ENCODE assay signal across 21 mouse cellular contexts in the genomic region with DNA sequence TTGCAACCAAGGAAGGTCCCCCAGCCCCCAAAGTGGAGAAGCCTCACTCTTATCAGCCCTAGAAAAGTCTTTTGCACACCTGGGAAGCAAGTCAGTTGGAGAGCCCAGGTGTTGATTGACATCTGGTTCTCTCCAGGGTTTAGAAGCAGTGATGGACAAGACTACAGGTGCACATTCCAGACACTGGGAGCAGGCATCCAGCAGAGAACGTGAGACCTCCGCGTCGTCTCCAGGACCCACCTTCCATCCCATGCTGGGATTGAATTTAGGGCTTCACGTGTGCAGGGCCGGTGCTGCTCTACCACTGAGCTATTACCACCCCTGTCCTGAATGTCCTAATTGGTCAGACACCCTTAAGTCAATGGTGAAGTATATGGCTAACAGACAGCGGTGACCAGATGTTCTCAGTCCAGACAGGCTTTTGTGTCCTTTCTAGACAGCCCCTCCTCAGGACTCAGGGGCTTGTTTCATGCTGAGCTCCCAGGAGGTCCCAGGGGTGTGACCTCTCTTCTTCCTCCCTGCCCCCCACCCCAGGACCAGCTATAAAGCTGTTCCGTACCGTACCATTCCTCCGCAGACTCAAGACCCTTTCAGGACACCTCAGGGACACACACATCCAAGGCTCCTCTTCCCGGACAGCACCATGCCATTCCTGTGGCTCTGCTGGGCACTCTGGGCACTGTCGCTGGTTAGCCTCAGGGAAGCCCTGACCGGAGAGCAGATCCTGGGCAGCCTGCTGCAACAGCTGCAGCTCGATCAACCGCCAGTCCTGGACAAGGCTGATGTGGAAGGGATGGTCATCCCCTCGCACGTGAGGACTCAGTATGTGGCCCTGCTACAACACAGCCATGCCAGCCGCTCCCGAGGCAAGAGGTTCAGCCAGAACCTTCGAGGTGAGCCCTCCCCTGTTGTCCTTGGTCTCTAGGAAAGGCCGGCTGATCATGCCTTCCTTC. TPM values are rescaled to one million over a fixed set of nuclear protein-coding genes. Genes with fewer than 3 reads are reported as not detected.
DNase-seq lines count a peak whose midpoint lies in the region; ATAC-seq and TF ChIP-seq lines count a peak whose summit lies in the region.
"Had no signal": no experiment of that assay in that cellular context is flagged by ENCODE, and none has a peak within 500 bp of the region (broad histone marks: within the 10 kb centered on the region; RNA-seq: fewer than 3 reads in every experiment).

A gene (plus strand): TSS at position 556 of the 953 bp plus-strand sequence.

- ATAC-seq in heart, embryonic 13.5 days (ENCODE audit: extremely low read depth, insufficient number of reproducible peaks, low FRiP score, low TSS enrichment): no peak
- no peak for ATAC-seq in liver, embryonic 15.5 days (ENCODE audit: insufficient read depth)
- ATAC-seq: hindbrain, embryonic 16.5 days had no signal

- TF ChIP-seq CTCF in lung, adult 2 months (IDR thresholded peaks at IDR 0.05; ENCODE audit: insufficient read depth, low read length): no peak

- peaks cover 57% of the 10 kb centered on the region for H3K27me3 ChIP-seq in heart, embryonic 13.5 days (replicated peaks)
- peaks cover 37% of the 10 kb centered on the region for H3K27me3 ChIP-seq in liver, embryonic 15.5 days
- H3K27me3 ChIP-seq in limb, embryonic 10.5 days (ENCODE audit: low read depth, poor library complexity, severe bottlenecking): peaks cover 72% of the 10 kb centered on the region

- H3K27ac ChIP-seq in heart, embryonic 13.5 days (replicated peaks): no peak within 1 kb of the TSS
- H3K27ac ChIP-seq in liver, embryonic 15.5 days (replicated peaks): no peak within 1 kb of the TSS
- no peak within 1 kb of the TSS for H3K27ac ChIP-seq in limb, embryonic 10.5 days
- H3K27ac ChIP-seq: midbrain, embryonic 10.5 days had no signal

- peak within 1 kb of the TSS; percentile 52; the same call in 1 of the 2 replicates for H3K9ac ChIP-seq in heart, embryonic 13.5 days
- 0 out of 2 replicates have a peak within 1 kb of the TSS, but pooled peaks have one; percentile 48 for H3K9ac ChIP-seq in liver, embryonic 15.5 days

- H3K9me3 ChIP-seq in heart, embryonic 13.5 days: no peaks in the 10 kb centered on the region
- no peaks in the 10 kb centered on the region for H3K9me3 ChIP-seq in liver, embryonic 15.5 days (replicated peaks)
- no peaks in the 10 kb centered on the region for H3K9me3 ChIP-seq in limb, embryonic 10.5 days (replicated peaks)
- H3K9me3 ChIP-seq: forebrain, embryonic 10.5 days; midbrain, embryonic 10.5 days had no signal

- H3K4me1 ChIP-seq in heart, embryonic 13.5 days: peaks cover 12% of the 10 kb centered on the region
- no peaks in the 10 kb centered on the region for H3K4me1 ChIP-seq in lung, adult 2 months (ENCODE audit: control insufficient read depth, insufficient read depth, low read length)
- H3K4me1 ChIP-seq in liver, embryonic 15.5 days (replicated peaks): peaks cover 46% of the 10 kb centered on the region
- H3K4me1 ChIP-seq in limb, embryonic 10.5 days: peaks cover 21% of the 10 kb centered on the region

- intact Hi-C loops in heart, postnatal 10 days (cut with DNase I): no loop called here

- no peak within 1 kb of the TSS for H3K4me2 ChIP-seq in heart, embryonic 13.5 days
- peak within 1 kb of the TSS; percentile 83 for H3K4me2 ChIP-seq in liver, embryonic 15.5 days

- H3K36me3 ChIP-seq in heart, embryonic 13.5 days: no peaks in the 10 kb centered on the region
- no peaks in the 10 kb centered on the region for H3K36me3 ChIP-seq in liver, embryonic 15.5 days (replicated peaks)
- H3K36me3 ChIP-seq in limb, embryonic 10.5 days: no peaks in the 10 kb centered on the region
- H3K36me3 ChIP-seq: forebrain, embryonic 10.5 days; midbrain, embryonic 10.5 days had no signal

- 14% methylated on average over 21 of the region's 21 CpGs for WGBS in heart, embryonic 13.5 days
- WGBS in lung, adult 2 months: 59% methylated on average over 21 of the region's 21 CpGs
- 38% methylated on average over 21 of the region's 21 CpGs for WGBS in liver, embryonic 15.5 days (ENCODE audit: insufficient replicate concordance)
- 8% methylated on average over 21 of the region's 21 CpGs for WGBS in limb, embryonic 10.5 days

- TF ChIP-seq POLR2A in lung, adult 2 months (IDR thresholded peaks at IDR 0.05; ENCODE audit: borderline replicate concordance, extremely low read depth, low read depth, low read length): no peak

- DNase-seq in heart, postnatal 10 days: no peak
- DNase-seq in lung, adult 2 months: no peak
- DNase-seq in lung, postnatal 10 days: no peak
- peak; percentile 83 for DNase-seq in ES-CJ7 (ENCODE audit: low read depth, low spot score)
- no peak for DNase-seq in embryo, embryonic 11 days
- no peak for DNase-seq in limb, embryonic 10.5 days (ENCODE audit: low spot score)
- DNase-seq: adrenal gland, postnatal 25 days; B cell, adult 2 months; cerebellum, adult 2 months; heart, adult 18-20 months; kidney, adult 2 months; kidney, postnatal 25 days; lung, postnatal 4 days; right cerebral cortex, adult 18-20 months; spleen, adult 18-20 months; thymus, postnatal 14 days had no signal

- H3K4me3 ChIP-seq in heart, embryonic 13.5 days: no peak within 1 kb of the TSS
- H3K4me3 ChIP-seq in lung, adult 2 months (replicated peaks; ENCODE audit: extremely low read depth, low read depth, low read length): no peak within 1 kb of the TSS
- H3K4me3 ChIP-seq in liver, embryonic 15.5 days (replicated peaks): peak within 1 kb of the TSS; percentile 58
- H3K4me3 ChIP-seq in limb, embryonic 10.5 days: no peak within 1 kb of the TSS

RNA-seq across cellular contexts. Expression of the gene that starts here (rescaled TPM):
- 1.2 and 1.4 TPM in 2 replicates for polyA plus RNA-seq in heart, embryonic 13.5 days (2015; fragmentation: Nextera tagmentation; extraction: Ambion mirVana)
- total RNA-seq in heart, postnatal 10 days (2021): 1 to 10 TPM in 1 of 2 experiments, under 1 TPM in 1; 0.57 to 1.1 TPM
- 11.4 and 11.5 TPM in 2 replicates for polyA plus RNA-seq in lung, adult 2 months (2012; rRNA removed)
- polyA plus RNA-seq in liver, embryonic 15.5 days (2015; fragmentation: Nextera tagmentation; extraction: Ambion mirVana): 4.8 and 5.2 TPM in 2 replicates
- 0.23 and 0.33 TPM in 2 replicates for polyA plus RNA-seq in limb, embryonic 10.5 days (2016; fragmentation: Nextera tagmentation; extraction: Ambion mirVana)
